Mouse (Mus musculus): ENCODE data around the gene Prkar2a. TPM values are rescaled to one million over a fixed set of nuclear protein-coding genes. Genes with fewer than 3 reads are reported as not detected.

Gene Prkar2a
- polyA plus RNA-seq, 1 experiment from 2014 or later = 20.2 TPM

- Histone ChIP-seq H3K9me3 (ENCODE audit: low read length) (no peaks in the 10 kb centered on the region), H3K36me3 (ENCODE audit: insufficient read depth, low read length) (no peaks in the 10 kb centered on the region), H3K27ac (ENCODE audit: low read length) (no peak overlapping the region), H3K4me1 (ENCODE audit: insufficient read depth, low read length) (peaks cover 8% of the 10 kb centered on the region; the same call in 1 of the 2 replicates), H3K4me3 (ENCODE audit: low read length) (no peak overlapping the region), H3K9ac (replicated peaks; ENCODE audit: low read length) (no peak overlapping the region), H3K4me2 (replicated peaks; ENCODE audit: low read depth, low read length) (no peak overlapping the region), H3K27me3 (ENCODE audit: insufficient read depth, low read length) (no peaks in the 10 kb centered on the region)
- 92% methylated on average over 8 of the region's 8 CpGs for WGBS
- no peak for ATAC-seq (ENCODE audit: low FRiP score, low TSS enrichment)
Measured at GRCm38 (mm10) chr9:108708833-108709232, 19.7 kb downstream of the Prkar2a start.

GRCm38 (mm10) chr9:108710767-108711166 lies 21.7 kb downstream of the Prkar2a start:
- H3K9me3 ChIP-seq (ENCODE audit: low read length) = no peaks in the 10 kb centered on the region
- no peak overlapping the region for H3K4me2 ChIP-seq (replicated peaks; ENCODE audit: low read depth, low read length)
- H3K27me3 ChIP-seq (ENCODE audit: insufficient read depth, low read length) = no peaks in the 10 kb centered on the region
- WGBS = 79% methylated on average over 7 of the region's 7 CpGs
- H3K27ac ChIP-seq (ENCODE audit: low read length) = no peak overlapping the region
- no peak for ATAC-seq (ENCODE audit: low FRiP score, low TSS enrichment)
- H3K4me1 ChIP-seq (ENCODE audit: insufficient read depth, low read length) = no peaks in the 10 kb centered on the region
- H3K9ac ChIP-seq (replicated peaks; ENCODE audit: low read length) = no peak overlapping the region
- H3K36me3 ChIP-seq (ENCODE audit: insufficient read depth, low read length) = no peaks in the 10 kb centered on the region
- H3K4me3 ChIP-seq (ENCODE audit: low read length) = no peak overlapping the region

GRCm38 (mm10) chr9:108716199-108716598 lies 27.1 kb downstream of the Prkar2a start:
- peaks cover 7% of the 10 kb centered on the region; the same call in 1 of the 2 replicates for H3K36me3 ChIP-seq (ENCODE audit: insufficient read depth, low read length)
- H3K4me2 ChIP-seq (replicated peaks; ENCODE audit: low read depth, low read length) = no peak overlapping the region
- 83% methylated on average over 4 of the region's 4 CpGs for WGBS
- H3K9ac ChIP-seq (replicated peaks; ENCODE audit: low read length) = no peak overlapping the region
- no peak overlapping the region for H3K27ac ChIP-seq (ENCODE audit: low read length)
- H3K9me3 ChIP-seq (ENCODE audit: low read length) = no peaks in the 10 kb centered on the region
- no peak for ATAC-seq (ENCODE audit: low FRiP score, low TSS enrichment)
- H3K4me1 ChIP-seq (ENCODE audit: insufficient read depth, low read length) = no peaks in the 10 kb centered on the region
- no peaks in the 10 kb centered on the region for H3K27me3 ChIP-seq (ENCODE audit: insufficient read depth, low read length)
- no peak overlapping the region for H3K4me3 ChIP-seq (ENCODE audit: low read length)

- 55% methylated on average over 2 of the region's 2 CpGs for WGBS
- Histone ChIP-seq H3K4me3 (ENCODE audit: low read length) (no peak overlapping the region), H3K4me1 (ENCODE audit: insufficient read depth, low read length) (no peaks in the 10 kb centered on the region), H3K27ac (ENCODE audit: low read length) (no peak overlapping the region), H3K27me3 (ENCODE audit: insufficient read depth, low read length) (no peaks in the 10 kb centered on the region), H3K36me3 (ENCODE audit: insufficient read depth, low read length) (peaks cover 11% of the 10 kb centered on the region; the same call in 1 of the 2 replicates), H3K4me2 (replicated peaks; ENCODE audit: low read depth, low read length) (no peak overlapping the region), H3K9ac (replicated peaks; ENCODE audit: low read length) (no peak overlapping the region), H3K9me3 (ENCODE audit: low read length) (no peaks in the 10 kb centered on the region)
- no peak for ATAC-seq (ENCODE audit: low FRiP score, low TSS enrichment)
Measured at GRCm38 (mm10) chr9:108723751-108724150, 34.6 kb downstream of the Prkar2a start.

- Histone ChIP-seq H3K27me3 (ENCODE audit: insufficient read depth, low read length) (no peaks in the 10 kb centered on the region), H3K4me3 (ENCODE audit: low read length) (no peak overlapping the region), H3K4me2 (replicated peaks; ENCODE audit: low read depth, low read length) (no peak overlapping the region), H3K9ac (replicated peaks; ENCODE audit: low read length) (no peak overlapping the region), H3K36me3 (ENCODE audit: insufficient read depth, low read length) (peaks cover 5% of the 10 kb centered on the region; the same call in 1 of the 2 replicates), H3K9me3 (ENCODE audit: low read length) (no peaks in the 10 kb centered on the region), H3K27ac (ENCODE audit: low read length) (no peak overlapping the region), H3K4me1 (ENCODE audit: insufficient read depth, low read length) (no peaks in the 10 kb centered on the region)
- ATAC-seq (ENCODE audit: low FRiP score, low TSS enrichment) = no peak
- 96% methylated on average over 5 of the region's 5 CpGs for WGBS
Measured at GRCm38 (mm10) chr9:108726116-108726515, 37.0 kb downstream of the Prkar2a start.

GRCm38 (mm10) chr9:108729050-108729449 lies 39.9 kb downstream of the Prkar2a start:
- no peaks in the 10 kb centered on the region for H3K9me3 ChIP-seq (ENCODE audit: low read length)
- no peak for ATAC-seq (ENCODE audit: low FRiP score, low TSS enrichment)
- H3K36me3 ChIP-seq (ENCODE audit: insufficient read depth, low read length) = peaks cover 4% of the 10 kb centered on the region; the same call in 1 of the 2 replicates

GRCm38 (mm10) chr9:108732462-108732861 lies 43.3 kb downstream of the Prkar2a start:
- ATAC-seq (ENCODE audit: low FRiP score, low TSS enrichment) = no peak

More at GRCm38 (mm10) chr9:108729050-108729449, 39.9 kb downstream of the Prkar2a start:
- no peak overlapping the region for H3K4me3 ChIP-seq (ENCODE audit: low read length)
- no peaks in the 10 kb centered on the region for H3K27me3 ChIP-seq (ENCODE audit: insufficient read depth, low read length)
- no peak overlapping the region for H3K4me2 ChIP-seq (replicated peaks; ENCODE audit: low read depth, low read length)
- H3K4me1 ChIP-seq (ENCODE audit: insufficient read depth, low read length) = no peaks in the 10 kb centered on the region
- no peak overlapping the region for H3K9ac ChIP-seq (replicated peaks; ENCODE audit: low read length)
- no peak overlapping the region for H3K27ac ChIP-seq (ENCODE audit: low read length)

GRCm38 (mm10) chr9:108734626-108735025 lies 45.5 kb downstream of the Prkar2a start:
- no peak overlapping the region for H3K4me2 ChIP-seq (replicated peaks; ENCODE audit: low read depth, low read length)
- peaks cover 14% of the 10 kb centered on the region; the same call in 1 of the 2 replicates for H3K36me3 ChIP-seq (ENCODE audit: insufficient read depth, low read length)
- no peak overlapping the region for H3K27ac ChIP-seq (ENCODE audit: low read length)
- H3K27me3 ChIP-seq (ENCODE audit: insufficient read depth, low read length) = no peaks in the 10 kb centered on the region
- no peaks in the 10 kb centered on the region for H3K9me3 ChIP-seq (ENCODE audit: low read length)
- no peak overlapping the region for H3K9ac ChIP-seq (replicated peaks; ENCODE audit: low read length)
- no peak overlapping the region for H3K4me3 ChIP-seq (ENCODE audit: low read length)
- H3K4me1 ChIP-seq (ENCODE audit: insufficient read depth, low read length) = no peaks in the 10 kb centered on the region
- no peak for ATAC-seq (ENCODE audit: low FRiP score, low TSS enrichment)

More at GRCm38 (mm10) chr9:108732462-108732861, 43.3 kb downstream of the Prkar2a start:
- Histone ChIP-seq H3K4me2 (replicated peaks; ENCODE audit: low read depth, low read length) (no peak overlapping the region), H3K4me3 (ENCODE audit: low read length) (no peak overlapping the region), H3K4me1 (ENCODE audit: insufficient read depth, low read length) (no peaks in the 10 kb centered on the region), H3K27ac (ENCODE audit: low read length) (no peak overlapping the region), H3K9me3 (ENCODE audit: low read length) (no peaks in the 10 kb centered on the region), H3K9ac (replicated peaks; ENCODE audit: low read length) (no peak overlapping the region), H3K27me3 (ENCODE audit: insufficient read depth, low read length) (no peaks in the 10 kb centered on the region), H3K36me3 (ENCODE audit: insufficient read depth, low read length) (peaks cover 14% of the 10 kb centered on the region; the same call in 1 of the 2 replicates)

- WGBS = 38% methylated on average over 3 of the region's 3 CpGs
- H3K36me3 ChIP-seq (ENCODE audit: insufficient read depth, low read length) = peaks cover 29% of the 10 kb centered on the region
Measured at GRCm38 (mm10) chr9:108739239-108739638, 50.1 kb downstream of the Prkar2a start.

GRCm38 (mm10) chr9:108740062-108740461 lies 50.9 kb downstream of the Prkar2a start:
- Histone ChIP-seq H3K36me3 (ENCODE audit: insufficient read depth, low read length) (peaks cover 26% of the 10 kb centered on the region), H3K27ac (ENCODE audit: low read length) (no peak overlapping the region), H3K27me3 (ENCODE audit: insufficient read depth, low read length) (no peaks in the 10 kb centered on the region), H3K4me2 (replicated peaks; ENCODE audit: low read depth, low read length) (no peak overlapping the region), H3K9me3 (ENCODE audit: low read length) (no peaks in the 10 kb centered on the region), H3K9ac (replicated peaks; ENCODE audit: low read length) (no peak overlapping the region), H3K4me1 (ENCODE audit: insufficient read depth, low read length) (no peaks in the 10 kb centered on the region), H3K4me3 (ENCODE audit: low read length) (no peak overlapping the region)
- ATAC-seq (ENCODE audit: low FRiP score, low TSS enrichment) = no peak
- 85% methylated on average over 1 of the region's 1 CpGs for WGBS

More at GRCm38 (mm10) chr9:108739239-108739638, 50.1 kb downstream of the Prkar2a start:
- H3K4me2 ChIP-seq (replicated peaks; ENCODE audit: low read depth, low read length) = no peak overlapping the region
- no peak overlapping the region for H3K4me3 ChIP-seq (ENCODE audit: low read length)
- H3K9ac ChIP-seq (replicated peaks; ENCODE audit: low read length) = no peak overlapping the region
- H3K9me3 ChIP-seq (ENCODE audit: low read length) = no peaks in the 10 kb centered on the region
- no peak for ATAC-seq (ENCODE audit: low FRiP score, low TSS enrichment)
- H3K27ac ChIP-seq (ENCODE audit: low read length) = no peak overlapping the region
- H3K4me1 ChIP-seq (ENCODE audit: insufficient read depth, low read length) = no peaks in the 10 kb centered on the region
- no peaks in the 10 kb centered on the region for H3K27me3 ChIP-seq (ENCODE audit: insufficient read depth, low read length)

All from kidney, embryonic 16.5 days (tissue).